Mouse (Mus musculus) heart, adult 11 months (tissue): Measurements from ENCODE around the gene Tbcd.

Source experiments
- DNase-seq: peaks from one replicate; pipeline ENCODE4 v3.0.0; 2022

Tbcd gene

GRCm38 (mm10) chr11:121479476-121480203 lies 27.9 kb downstream of the Tbcd start:
- DNase-seq: no peak

- DNase-seq: no peak
Measured at GRCm38 (mm10) chr11:121481129-121481528, 29.4 kb downstream of the Tbcd start.

GRCm38 (mm10) chr11:121485882-121486281 lies 34.1 kb downstream of the Tbcd start:
- DNase-seq: no peak

- DNase-seq: no peak
Measured at GRCm38 (mm10) chr11:121490651-121491050, 38.9 kb downstream of the Tbcd start.

GRCm38 (mm10) chr11:121500595-121500994 lies 48.8 kb downstream of the Tbcd start:
- DNase-seq: no peak

DNA sequence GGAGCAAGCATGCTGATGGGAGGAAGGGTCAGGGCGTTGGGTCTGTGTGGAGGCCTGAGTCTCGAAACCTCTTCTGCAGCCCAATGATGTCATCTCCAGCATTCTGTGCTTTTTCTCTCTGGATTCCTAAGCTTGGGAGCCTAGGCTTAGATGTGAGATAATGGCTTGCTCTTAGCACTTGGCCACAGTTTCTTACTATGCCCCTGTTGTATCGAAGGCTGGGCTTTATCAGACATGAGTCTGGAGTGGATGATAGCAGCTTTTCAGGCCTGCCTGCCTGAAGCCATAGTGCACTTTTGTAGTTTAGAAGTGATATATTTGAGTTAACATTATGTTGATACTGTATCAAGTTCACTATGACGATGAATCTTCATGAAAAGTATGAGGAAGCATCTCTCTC lies 49.8 kb downstream of the Tbcd start:
- no peak for DNase-seq

DNA sequence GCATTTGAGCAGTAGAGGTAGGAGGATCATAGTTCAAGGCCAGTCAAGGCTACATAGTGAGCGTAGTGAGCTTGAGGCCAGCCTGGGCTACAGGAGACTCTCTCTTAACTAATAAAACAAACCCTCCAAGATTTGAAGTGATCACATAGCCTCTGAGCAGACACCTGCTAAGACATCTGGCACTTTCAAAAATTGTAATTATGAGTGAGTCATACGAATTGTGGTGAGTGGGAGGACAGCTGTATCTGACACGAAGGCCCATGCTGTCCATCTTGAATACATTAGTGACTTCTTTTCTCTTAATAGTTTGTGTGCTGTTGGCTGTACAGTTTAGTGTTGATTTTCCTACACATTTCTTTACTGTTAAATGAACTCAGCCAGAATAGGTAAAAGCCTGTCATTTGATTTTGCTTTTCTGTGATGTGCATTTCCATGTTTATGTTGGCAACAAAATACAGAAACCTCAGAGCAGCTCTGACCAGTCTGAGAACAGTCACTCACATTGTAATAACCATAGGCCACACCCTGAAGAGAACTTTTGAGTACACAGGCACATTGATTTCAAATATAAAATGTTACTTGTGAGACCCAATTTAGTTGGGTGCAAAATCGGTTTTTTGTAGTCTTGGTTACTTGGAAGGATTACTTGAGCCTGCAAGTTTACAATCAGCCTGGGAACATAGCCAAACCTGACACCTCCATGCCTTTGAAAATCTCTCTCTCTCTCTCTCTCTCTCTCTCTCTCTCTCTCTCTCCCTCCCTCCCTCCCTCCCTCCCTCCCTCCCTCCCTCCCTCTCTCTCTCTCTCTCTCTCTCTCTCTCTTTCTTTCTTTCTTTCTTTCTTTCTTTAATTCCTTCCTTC lies 50.5 kb downstream of the Tbcd start:
- DNase-seq: no peak

DNA sequence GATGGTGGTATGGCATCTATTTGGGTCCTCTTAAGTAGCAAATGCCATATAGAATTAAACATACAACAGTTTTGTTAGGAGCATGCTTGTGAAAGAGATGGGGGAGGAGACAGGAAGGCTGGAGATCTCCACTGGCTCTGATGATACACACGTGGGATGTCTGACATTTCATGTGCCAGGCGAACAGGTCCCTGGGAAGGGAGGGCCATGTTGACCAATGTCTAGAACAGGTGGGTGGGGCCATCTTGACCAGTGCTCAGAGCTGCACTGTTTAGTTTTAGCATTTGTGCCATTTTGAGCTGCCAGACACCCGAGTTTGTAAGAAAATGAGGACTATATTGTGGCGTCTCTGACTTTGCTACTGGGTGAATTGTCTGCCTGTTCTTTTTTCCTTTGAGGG lies 56.7 kb downstream of the Tbcd start:
- DNase-seq: no peak

GRCm38 (mm10) chr11:121510512-121511246 lies 58.9 kb downstream of the Tbcd start:
- DNase-seq: no peak

DNA sequence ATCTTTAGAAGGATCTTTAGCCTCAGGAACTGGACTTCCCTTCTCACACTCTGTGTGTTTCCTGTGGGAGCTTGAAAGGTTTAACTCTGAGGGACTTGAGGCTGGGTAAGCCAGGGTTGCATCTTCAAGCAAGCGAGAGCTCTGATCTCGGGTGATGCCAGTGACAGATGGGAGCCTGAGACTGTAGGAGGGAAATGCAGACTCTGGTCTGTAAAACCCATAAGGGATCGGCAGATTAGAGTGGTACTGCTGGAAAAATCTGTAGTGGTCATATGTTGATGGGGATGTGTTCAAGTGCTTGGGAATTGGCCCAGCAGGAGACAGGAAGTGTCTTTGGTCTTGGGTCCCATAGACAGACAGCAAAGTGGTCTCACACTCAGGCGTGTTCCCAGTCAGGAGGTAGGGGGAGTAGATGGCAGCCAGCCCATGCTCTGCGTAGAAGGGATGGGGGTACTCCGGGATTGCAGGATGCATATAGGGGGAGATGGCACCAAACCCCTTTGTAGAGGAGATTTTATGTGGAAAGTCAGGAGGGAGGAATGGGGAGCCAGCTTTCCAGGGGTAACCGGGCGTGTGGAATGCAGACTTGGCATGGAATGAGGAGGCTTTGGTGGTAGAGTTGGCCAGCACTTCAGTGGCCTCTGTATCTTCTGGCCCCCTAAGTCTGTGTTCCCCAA lies 61.3 kb downstream of the Tbcd start:
- peak; percentile 86 for DNase-seq

GRCm38 (mm10) chr11:121515996-121516395 lies 64.2 kb downstream of the Tbcd start:
- no peak for DNase-seq

DNA sequence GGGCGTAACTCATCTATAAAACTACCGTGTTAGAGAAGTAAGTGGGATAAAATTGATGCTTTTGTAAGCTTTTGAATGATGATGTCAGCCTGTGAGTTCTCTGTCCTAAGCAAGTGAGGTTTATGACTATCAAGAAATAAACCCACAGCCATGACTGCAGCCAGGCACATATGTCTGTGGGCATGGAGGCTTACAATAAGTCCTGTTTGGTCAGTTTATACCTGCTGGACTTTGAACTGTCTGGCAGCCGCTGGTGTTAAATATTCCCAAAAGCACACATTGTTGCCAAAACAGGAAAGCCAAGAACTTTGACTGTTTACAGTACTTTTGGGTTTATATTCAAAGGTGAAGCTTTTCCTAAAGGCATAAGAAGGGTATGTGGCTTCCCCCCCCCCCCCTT lies 65.2 kb downstream of the Tbcd start:
- no peak for DNase-seq

GRCm38 (mm10) chr11:121517687-121518465 lies 66.1 kb downstream of the Tbcd start:
- peak; percentile 92 for DNase-seq

DNA sequence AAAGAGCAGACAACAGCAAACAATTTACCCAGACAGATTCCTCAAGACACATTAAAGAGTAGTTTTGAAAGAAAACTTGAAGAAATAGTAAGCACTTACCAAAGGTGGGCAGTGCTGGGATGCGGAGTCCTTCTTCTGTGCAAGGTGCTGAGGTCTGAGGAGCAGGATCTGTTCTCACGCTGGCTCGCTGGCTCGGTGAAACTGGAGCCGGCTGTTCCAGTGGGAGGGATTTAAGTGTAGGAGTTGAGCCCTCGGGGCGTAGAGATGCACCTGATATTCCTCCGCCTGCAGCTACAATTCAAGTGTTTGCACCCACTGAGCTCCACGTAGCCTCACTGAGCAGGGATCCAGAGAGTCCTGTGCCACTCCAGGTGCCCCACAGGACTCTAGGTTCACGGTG lies 67.4 kb downstream of the Tbcd start, which contains the start of gene Zfp750:
Gene Zfp750 (minus strand): TSS at position 203 of the 400 bp plus-strand sequence.
- DNase-seq: no peak

DNA sequence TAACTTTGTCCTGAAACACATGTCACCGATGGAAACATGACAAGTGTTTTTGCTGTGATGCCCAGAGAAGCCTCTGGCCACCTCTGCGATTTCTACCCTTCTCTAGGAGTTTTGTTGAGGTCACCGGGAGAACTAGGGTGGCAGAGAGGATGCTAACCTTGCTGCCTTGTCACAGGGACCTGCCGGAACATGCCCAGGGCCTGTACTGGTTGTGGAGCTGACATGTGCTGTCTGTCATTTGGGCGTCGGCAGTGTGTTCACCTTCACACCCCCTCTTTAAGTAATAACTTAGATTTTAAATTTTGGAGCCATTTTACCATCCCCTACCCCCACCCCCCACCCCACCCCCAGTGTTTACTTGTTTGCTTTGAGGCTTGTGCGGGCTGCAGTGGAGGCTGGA lies 68.0 kb downstream of the Tbcd start:
- DNase-seq: no peak

- no peak for DNase-seq
Measured at GRCm38 (mm10) chr11:121520761-121521160, 69.0 kb downstream of the Tbcd start.

- no peak for DNase-seq
Measured at GRCm38 (mm10) chr11:121522156-121522762, 70.5 kb downstream of the Tbcd start.

DNA sequence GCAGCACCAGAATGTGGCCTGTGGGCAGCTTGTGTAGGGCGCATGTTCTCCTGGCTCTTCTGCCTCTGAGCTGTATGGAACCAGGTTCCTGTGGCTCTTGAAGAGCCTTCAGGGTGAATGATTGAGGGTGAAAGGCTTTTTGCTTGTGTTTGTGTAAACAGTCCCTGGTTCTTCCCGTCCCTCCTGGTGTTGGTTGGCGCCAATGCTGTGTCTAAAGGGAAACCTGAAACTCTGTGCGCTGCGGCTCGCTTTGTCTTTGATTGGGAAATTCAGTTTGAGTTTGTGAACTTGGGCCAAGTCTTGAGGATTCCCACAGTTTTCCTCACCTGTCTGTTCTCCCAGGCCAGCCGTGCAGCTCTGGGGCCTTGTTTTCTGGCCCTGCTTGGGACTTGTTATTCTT lies 72.4 kb downstream of the Tbcd start:
- no peak for DNase-seq

GRCm38 (mm10) chr11:121529747-121530146 lies 78.0 kb downstream of the Tbcd start:
- DNase-seq: no peak

GRCm38 (mm10) chr11:121536528-121536927 lies 84.8 kb downstream of the Tbcd start:
- no peak for DNase-seq

- no peak for DNase-seq
Measured at GRCm38 (mm10) chr11:121542471-121542870, 90.7 kb downstream of the Tbcd start.
